Mouse (Mus musculus) liver, embryonic 14.5 days (tissue): ENCODE results near the gene Tatdn2.

Experiments
- CTCF ChIP-seq: IDR thresholded peaks from 2 replicates; pipeline ENCODE4 v1.5.1; 2016; ENCODE audit warnings: antibody characterized with exemption, low read depth, control low read depth
- EP300 ChIP-seq: IDR thresholded peaks from 2 replicates; pipeline ENCODE4 v1.6.1; 2016; ENCODE audit warnings: antibody characterized with exemption, low read depth

- TF ChIP-seq CTCF, result no peak
- no peak for TF ChIP-seq EP300
These were observed 52.4 kb downstream of the Tatdn2 start for GRCm38 (mm10) chr6:113749119-113749685.
